Mouse (Mus musculus) liver, postnatal 0 days (tissue): ENCODE results near the gene Tkt.

Experiments used
- CTCF ChIP-seq: sonication (generic); IDR thresholded peaks from 2 replicates; pipeline ENCODE4 v1.5.1; 2016; ENCODE audit warnings: antibody characterized with exemption, low read depth
- EP300 ChIP-seq: IDR thresholded peaks from 2 replicates; pipeline ENCODE4 v1.6.1; 2016; ENCODE audit warnings: antibody characterized with exemption, low read depth, mild to moderate bottlenecking

GRCm38 (mm10) chr14:30608176-30608575 is 60.0 kb downstream of the Tkt start:
- TF ChIP-seq CTCF (no peak), EP300 (no peak)
